Mouse (Mus musculus): ENCODE measurements around the gene Dhx33. TPM values are rescaled to one million over a fixed set of nuclear protein-coding genes. Genes with fewer than 3 reads are reported as not detected.

Gene Dhx33
- total and polyA plus RNA-seq, 2 experiments from 2014 or later = 6.3 to 20.6 TPM

DNA sequence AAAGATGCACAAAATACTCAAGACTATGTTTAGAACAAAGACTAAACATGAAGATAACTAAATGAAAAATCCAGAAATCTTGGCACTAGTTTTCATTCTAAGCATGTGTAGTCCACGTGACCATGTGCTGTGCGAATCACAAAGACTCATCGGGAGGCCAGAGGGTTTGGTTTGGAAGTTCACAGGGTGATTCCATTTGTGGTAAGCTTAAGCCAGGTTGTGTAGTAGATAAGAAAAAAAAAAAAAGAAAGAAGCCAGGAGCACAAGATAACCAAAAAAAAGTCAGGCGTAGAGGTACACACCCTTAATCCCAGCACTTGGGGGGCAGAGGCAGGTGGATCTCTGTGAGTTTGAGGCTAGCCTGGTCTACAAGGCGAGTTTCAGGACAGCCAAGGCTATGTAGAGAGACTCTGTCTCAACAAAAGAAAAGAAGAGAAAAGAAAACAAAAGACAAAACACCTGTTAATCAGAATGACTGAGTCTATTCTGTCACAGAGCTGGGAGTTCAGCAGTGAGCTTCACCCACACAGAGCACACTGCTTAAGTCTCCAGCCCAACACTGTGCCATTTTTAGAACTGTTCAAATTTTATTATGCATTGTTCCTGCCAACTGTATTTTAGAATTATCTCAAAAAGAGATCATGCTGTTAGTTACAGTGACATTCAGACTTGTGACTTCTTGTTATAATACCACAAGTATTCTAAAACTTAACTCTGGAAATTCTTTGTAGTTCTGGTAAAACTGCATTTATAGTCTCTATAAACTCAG lies 43.3 kb downstream of the Dhx33 start:
- H3K9me3 ChIP-seq (replicated peaks; ENCODE audit: control insufficient read depth, low read length) = no peaks in the 10 kb centered on the region
- no peak overlapping the region for H3K27ac ChIP-seq (ENCODE audit: low read depth)
- H3K4me2 ChIP-seq (ENCODE audit: low read depth, low read length) = no peak overlapping the region
- peaks cover 91% of the 10 kb centered on the region for H3K36me3 ChIP-seq (replicated peaks; ENCODE audit: control insufficient read depth, insufficient read depth, low read length)
- no peaks in the 10 kb centered on the region for H3K4me1 ChIP-seq (ENCODE audit: control insufficient read depth, insufficient read depth)
- TF ChIP-seq EP300 (IDR thresholded peaks at IDR 0.05; ENCODE audit: low read depth) = no peak
- TF ChIP-seq CTCF (IDR thresholded peaks at IDR 0.05; ENCODE audit: low read depth) = no peak
- DNase-seq (ENCODE audit: low spot score) = no peak
- H3K4me3 ChIP-seq (ENCODE audit: low read depth, low read length) = no peak overlapping the region
- WGBS = 92% methylated on average over 5 of the region's 5 CpGs
- no peaks in the 10 kb centered on the region for H3K27me3 ChIP-seq (ENCODE audit: control insufficient read depth, insufficient read depth, low read length)
- ATAC-seq (ENCODE audit: insufficient read depth, low read depth) = no peak
- H3K9ac ChIP-seq (replicated peaks; ENCODE audit: low read depth, low read length) = no peak overlapping the region

DNA sequence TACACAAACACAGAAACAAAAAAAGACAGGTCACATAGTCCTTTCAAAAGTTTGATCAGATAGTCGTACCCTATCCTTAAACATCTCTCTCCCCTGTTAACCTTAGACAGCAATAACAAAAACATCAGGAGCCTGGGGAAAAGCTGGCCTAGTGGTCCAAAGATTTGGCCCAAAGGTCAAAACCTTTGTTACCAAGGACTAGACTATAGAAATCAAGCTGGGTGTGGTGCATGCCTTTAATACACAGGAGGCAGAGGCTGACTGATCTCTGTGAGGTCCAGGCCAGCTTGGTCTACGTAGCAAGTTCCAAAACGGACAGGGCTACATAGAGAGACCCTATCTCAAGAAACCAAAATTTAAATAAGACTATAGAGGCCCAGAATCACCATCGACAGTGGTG lies 49.5 kb downstream of the Dhx33 start:
- H3K9me3 ChIP-seq (replicated peaks; ENCODE audit: control insufficient read depth, low read length) = no peaks in the 10 kb centered on the region
- no peak overlapping the region for H3K9ac ChIP-seq (replicated peaks; ENCODE audit: low read depth, low read length)
- DNase-seq (ENCODE audit: low spot score) (no peak), ATAC-seq (ENCODE audit: insufficient read depth, low read depth) (no peak)
- H3K36me3 ChIP-seq (replicated peaks; ENCODE audit: control insufficient read depth, insufficient read depth, low read length) = peaks cover 94% of the 10 kb centered on the region
- no peak overlapping the region for H3K4me3 ChIP-seq (ENCODE audit: low read depth, low read length)
- WGBS = 91% methylated on average over 4 of the region's 4 CpGs
- no peaks in the 10 kb centered on the region for H3K4me1 ChIP-seq (ENCODE audit: control insufficient read depth, insufficient read depth)
- no peak for TF ChIP-seq CTCF (IDR thresholded peaks at IDR 0.05; ENCODE audit: low read depth)
- no peak for TF ChIP-seq EP300 (IDR thresholded peaks at IDR 0.05; ENCODE audit: low read depth)
- H3K27ac ChIP-seq (ENCODE audit: low read depth) = no peak overlapping the region
- no peaks in the 10 kb centered on the region for H3K27me3 ChIP-seq (ENCODE audit: control insufficient read depth, insufficient read depth, low read length)
- H3K4me2 ChIP-seq (ENCODE audit: low read depth, low read length) = no peak overlapping the region

DNA sequence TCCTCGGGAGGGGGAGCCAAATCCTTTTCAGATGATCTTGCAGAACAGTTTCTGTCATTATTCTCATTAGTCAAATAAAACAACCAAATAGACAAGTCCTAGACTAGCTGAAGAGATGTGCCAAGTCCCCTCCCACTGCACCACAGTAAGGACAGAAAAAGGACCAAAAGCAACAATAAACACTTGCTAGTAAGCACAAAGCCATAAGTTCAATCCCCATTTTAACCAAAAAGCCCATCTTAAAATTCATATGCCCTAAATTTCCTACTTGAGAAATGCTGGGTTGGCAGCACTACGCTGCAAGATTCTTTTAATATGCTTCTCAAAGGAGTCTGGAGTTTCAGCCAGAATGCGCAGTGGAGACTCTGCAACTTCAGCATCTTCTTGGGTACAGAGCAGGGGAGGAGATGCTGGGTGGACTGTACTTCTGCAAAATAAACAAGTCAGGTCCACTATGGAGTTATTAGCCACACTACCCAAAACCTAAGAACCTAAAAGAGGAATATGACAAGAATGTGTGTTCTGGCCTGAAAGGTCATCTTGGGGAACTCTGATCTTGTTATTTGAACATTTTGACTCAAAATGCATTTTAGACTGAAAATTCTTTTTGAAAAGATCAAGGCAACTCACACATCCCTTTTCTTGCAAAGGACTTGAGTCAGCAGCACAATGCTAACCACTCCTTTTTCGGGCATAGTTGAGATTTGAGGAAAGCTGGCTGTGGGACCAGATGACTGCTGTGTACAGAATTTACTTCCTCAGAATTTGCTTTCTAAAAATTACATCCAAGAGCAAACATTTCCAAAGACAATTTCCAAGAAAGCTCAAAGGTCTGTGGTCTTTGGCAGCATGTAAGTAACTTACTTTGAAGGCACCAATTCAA lies 59.1 kb downstream of the Dhx33 start:
- no peak for TF ChIP-seq CTCF (IDR thresholded peaks at IDR 0.05; ENCODE audit: low read depth)
- TF ChIP-seq EP300 (IDR thresholded peaks at IDR 0.05; ENCODE audit: low read depth) = no peak
- WGBS = 85% methylated on average over 4 of the region's 4 CpGs
- no peaks in the 10 kb centered on the region for H3K9me3 ChIP-seq (replicated peaks; ENCODE audit: control insufficient read depth, low read length)

DNA sequence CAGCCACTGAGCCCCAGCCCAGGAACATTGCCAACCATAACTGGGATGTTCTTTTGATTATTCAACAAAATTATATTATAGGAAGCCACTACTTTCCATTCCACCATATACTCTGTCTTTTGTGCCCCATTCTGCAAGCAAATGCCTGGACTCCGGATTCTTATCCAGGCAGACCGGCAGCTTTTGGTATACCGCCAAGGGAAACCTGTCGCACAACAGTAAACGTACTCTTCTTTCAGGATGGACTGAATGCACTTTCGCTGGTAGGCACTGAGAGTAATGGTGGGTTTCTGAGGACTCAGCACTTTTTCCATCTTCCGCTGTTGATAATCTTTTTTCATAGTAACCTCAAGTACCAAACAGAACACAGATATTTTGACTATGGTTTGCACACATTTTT lies 60.6 kb downstream of the Dhx33 start:
- Histone ChIP-seq H3K27me3 (ENCODE audit: control insufficient read depth, insufficient read depth, low read length) (no peaks in the 10 kb centered on the region), H3K4me3 (ENCODE audit: low read depth, low read length) (no peak overlapping the region), H3K27ac (ENCODE audit: low read depth) (no peak overlapping the region), H3K4me2 (ENCODE audit: low read depth, low read length) (no peak overlapping the region), H3K9me3 (replicated peaks; ENCODE audit: control insufficient read depth, low read length) (no peaks in the 10 kb centered on the region), H3K36me3 (replicated peaks; ENCODE audit: control insufficient read depth, insufficient read depth, low read length) (peaks cover 92% of the 10 kb centered on the region), H3K4me1 (ENCODE audit: control insufficient read depth, insufficient read depth) (no peaks in the 10 kb centered on the region), H3K9ac (replicated peaks; ENCODE audit: low read depth, low read length) (no peak overlapping the region)
- no peak for TF ChIP-seq EP300 (IDR thresholded peaks at IDR 0.05; ENCODE audit: low read depth)
- TF ChIP-seq CTCF (IDR thresholded peaks at IDR 0.05; ENCODE audit: low read depth) = no peak
- DNase-seq (ENCODE audit: low spot score) (no peak), ATAC-seq (ENCODE audit: insufficient read depth, low read depth) (no peak)
- WGBS = 88% methylated on average over 7 of the region's 7 CpGs

More for the DNA sequence above, 59.1 kb downstream of the Dhx33 start:
- no peak for DNase-seq (ENCODE audit: low spot score)
- H3K4me3 ChIP-seq (ENCODE audit: low read depth, low read length) = no peak overlapping the region
- no peak overlapping the region for H3K4me2 ChIP-seq (ENCODE audit: low read depth, low read length)
- no peaks in the 10 kb centered on the region for H3K4me1 ChIP-seq (ENCODE audit: control insufficient read depth, insufficient read depth)
- no peak overlapping the region for H3K9ac ChIP-seq (replicated peaks; ENCODE audit: low read depth, low read length)
- no peaks in the 10 kb centered on the region for H3K27me3 ChIP-seq (ENCODE audit: control insufficient read depth, insufficient read depth, low read length)
- ATAC-seq (ENCODE audit: insufficient read depth, low read depth) = no peak
- H3K36me3 ChIP-seq (replicated peaks; ENCODE audit: control insufficient read depth, insufficient read depth, low read length) = peaks cover 94% of the 10 kb centered on the region
- no peak overlapping the region for H3K27ac ChIP-seq (ENCODE audit: low read depth)

DNA sequence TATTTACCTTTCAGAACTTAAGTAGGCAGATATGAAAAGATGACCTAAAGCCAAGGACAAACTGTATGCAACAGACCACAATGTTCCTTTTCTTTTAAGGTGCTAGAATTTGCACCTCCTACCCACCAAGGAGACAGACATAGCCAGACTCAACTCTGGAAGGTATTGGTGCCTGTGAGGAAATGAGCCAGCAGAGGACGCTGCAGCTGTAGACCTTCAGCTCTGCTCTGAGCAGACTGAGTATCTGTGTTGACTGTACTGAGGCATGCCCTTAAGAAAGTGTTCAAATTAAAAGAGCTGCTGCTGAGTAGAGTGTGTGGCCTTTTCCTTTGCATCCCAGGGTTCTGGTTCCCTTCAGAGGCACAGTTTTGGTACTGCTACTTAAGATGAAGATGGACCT lies 61.6 kb downstream of the Dhx33 start:
- Histone ChIP-seq H3K36me3 (replicated peaks; ENCODE audit: control insufficient read depth, insufficient read depth, low read length) (peaks cover 91% of the 10 kb centered on the region), H3K4me1 (ENCODE audit: control insufficient read depth, insufficient read depth) (no peaks in the 10 kb centered on the region), H3K9ac (replicated peaks; ENCODE audit: low read depth, low read length) (no peak overlapping the region), H3K4me3 (ENCODE audit: low read depth, low read length) (no peak overlapping the region), H3K27ac (ENCODE audit: low read depth) (no peak overlapping the region), H3K9me3 (replicated peaks; ENCODE audit: control insufficient read depth, low read length) (no peaks in the 10 kb centered on the region), H3K27me3 (ENCODE audit: control insufficient read depth, insufficient read depth, low read length) (no peaks in the 10 kb centered on the region), H3K4me2 (ENCODE audit: low read depth, low read length) (no peak overlapping the region)
- ATAC-seq (ENCODE audit: insufficient read depth, low read depth) = no peak
- DNase-seq (ENCODE audit: low spot score) = no peak
- WGBS = 88% methylated on average over 1 of the region's 1 CpGs
- no peak for TF ChIP-seq EP300 (IDR thresholded peaks at IDR 0.05; ENCODE audit: low read depth)
- TF ChIP-seq CTCF (IDR thresholded peaks at IDR 0.05; ENCODE audit: low read depth) = no peak
